8 mouse cellular contexts compared by ENCODE assay signal in the genomic region with DNA sequence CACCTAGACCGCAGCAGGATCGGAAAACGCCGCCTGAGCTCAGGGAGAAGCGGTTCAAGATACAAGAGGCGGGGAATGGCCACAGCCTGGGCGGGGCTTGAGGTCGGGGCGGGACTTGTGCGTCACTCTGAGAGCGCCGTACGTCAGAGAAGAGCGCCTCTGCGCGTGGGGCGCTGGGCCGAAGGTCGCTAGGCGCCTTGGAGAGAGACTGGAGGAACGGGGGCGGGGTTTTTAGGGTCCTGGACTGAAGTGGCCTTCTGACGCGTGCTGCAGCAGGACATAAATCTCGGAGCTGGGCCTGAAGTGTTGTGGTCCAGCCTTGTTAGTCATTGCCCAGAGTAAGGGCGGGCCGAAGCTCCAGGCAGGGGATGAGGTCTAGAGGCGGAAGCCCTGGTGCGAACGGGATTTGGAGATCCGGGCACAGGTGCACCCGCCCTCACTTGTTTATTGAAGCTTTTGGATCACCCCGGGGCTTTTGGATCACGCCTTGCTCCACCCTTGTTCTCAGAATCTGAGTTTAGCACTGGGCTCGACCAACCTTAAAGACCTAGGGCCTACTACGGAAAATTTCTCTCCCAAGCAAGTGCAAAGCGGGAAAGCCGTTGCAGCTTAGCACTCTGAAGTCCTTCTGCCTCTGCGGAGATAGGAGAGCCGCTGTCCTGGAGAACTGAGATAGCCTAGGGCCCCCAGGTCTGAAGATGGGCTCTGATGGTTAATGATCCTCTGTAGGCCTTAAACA. TPM values are rescaled to one million over a fixed set of nuclear protein-coding genes. Genes with fewer than 3 reads are reported as not detected.
A peak's percentile ranks its signal among the peaks of the same experiment; 100 is the strongest.
DNase-seq lines count a peak whose midpoint lies in the region; ATAC-seq lines count a peak whose summit lies in the region.

A gene (minus strand): TSS at position 93 of the 739 bp plus-strand sequence.

- peak; percentile 98 for ATAC-seq in megakaryocyte, adult 5-6 weeks (ENCODE audit: poor library complexity, severe bottlenecking)

- peak; percentile 94 to 96 for DNase-seq in adrenal gland, adult 18-20 months (ENCODE audit: low spot score in 2 of 2)
- DNase-seq in embryo, embryonic 10.5 days (ENCODE audit: low spot score): peak; percentile 97
- DNase-seq in gastrocnemius, postnatal 10 days: peak; percentile 95
- peak; percentile 90 for DNase-seq in induced T-regulatory cell, adult 2 months (ENCODE audit: low read depth)
- DNase-seq in left cerebral cortex, adult 8-10 months (ENCODE audit: low spot score in 2 of 2): peak; percentile 87 to 91
- DNase-seq in right cerebral cortex, adult 18-20 months: peak; percentile 93
- peak; percentile 87 for DNase-seq in urinary bladder, adult 2 months (ENCODE audit: low spot score)

RNA-seq across cellular contexts. Expression of the gene that starts here (rescaled TPM):
- total RNA-seq in adrenal gland, adult 18-20 months (2021): 10 to 100 TPM; 12.2 to 17.1 TPM
- total RNA-seq in gastrocnemius, postnatal 10 days (2021): 10 to 100 TPM in 1 of 2 experiments, 1 to 10 TPM in 1; 9.5 to 11.4 TPM
- 10 to 100 TPM; 28.6 to 37.1 (median 32.1) TPM for total RNA-seq in left cerebral cortex, adult 8-10 months (2022)
- 0.27 and 0.33 TPM in 2 replicates for total RNA-seq in megakaryocyte, adult 5-6 weeks (2015)
- total RNA-seq in megakaryocyte, adult 5-6 weeks (2017): 2.0 and 2.1 TPM in 2 replicates
- polyA plus RNA-seq in urinary bladder, adult 2 months (2012; rRNA removed): 13.1 and 13.3 TPM in 2 replicates

Comparison
In these comparisons a context has a peak if more than half of its experiments do, and no peak if none do; other contexts are left out.
1. Peak in every context shown above with its lines: DNase-seq and ATAC-seq.